Mouse (Mus musculus) heart, postnatal 10 days (tissue): ENCODE results near the gene Gng12. TPM values are rescaled to one million over a fixed set of nuclear protein-coding genes. Genes with fewer than 3 reads are reported as not detected.
A peak's percentile ranks its signal among the peaks of the same experiment; 100 is the strongest.

Experiments
- DNase-seq, 2 experiments: peaks; one replicate each; pipeline ENCODE4 v3.0.0; 2021
- intact Hi-C: fragments of 180-260 bp; cut with DNase I; formaldehyde crosslinking; loops from one replicate; pipeline ENCODE4 v1.15.1; 2025
- total RNA-seq, 2 experiments: library from RNA; stranded (reverse); gene quantifications; 2 replicates each; pipeline ENCODE4 v1.2.3; 2021

Gene Gng12
- total RNA-seq, 2 experiments from 2014 or later: 63.9 to 66.8 TPM

- intact Hi-C loops: no loop called here
Observed at GRCm38 (mm10) chr6:67046937-67047336, 150.7 kb downstream of the Gng12 start.

DNA sequence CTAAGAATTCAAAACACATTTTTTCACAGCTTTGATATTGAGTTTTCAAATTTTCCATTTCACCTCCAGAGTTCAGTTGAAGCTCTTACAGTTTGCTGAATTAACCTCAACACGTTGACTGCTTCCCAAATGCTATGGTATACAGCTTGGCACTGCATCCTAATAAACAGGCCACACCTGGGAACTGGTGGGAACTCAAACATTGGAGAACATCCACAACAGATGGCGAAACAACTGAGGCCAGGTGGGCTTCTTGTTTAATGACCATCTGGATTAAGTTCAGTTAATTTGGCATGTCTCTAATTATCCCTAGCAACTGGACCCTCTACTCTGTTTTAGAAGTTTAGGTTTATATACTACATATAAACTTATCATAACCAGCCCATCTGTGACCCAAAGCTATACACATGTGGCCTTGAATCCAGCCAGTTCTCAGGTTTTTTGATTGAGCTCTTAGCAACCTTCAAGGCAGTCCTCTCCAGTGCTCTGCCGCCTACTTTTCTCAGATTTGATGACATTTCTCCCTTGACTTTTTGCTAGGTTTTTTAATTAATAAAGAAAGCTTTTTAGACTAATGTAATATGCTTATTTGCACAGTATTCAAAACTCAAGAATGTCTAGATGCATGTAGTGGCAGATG lies 152.0 kb downstream of the Gng12 start:
- no peak for DNase-seq
- intact Hi-C loops: no loop called here

More at GRCm38 (mm10) chr6:67046937-67047336, 150.7 kb downstream of the Gng12 start:
- no peak for DNase-seq

- no peak for DNase-seq
- intact Hi-C loops: no loop called here
Observed at GRCm38 (mm10) chr6:67048880-67049694, 152.9 kb downstream of the Gng12 start.

DNA sequence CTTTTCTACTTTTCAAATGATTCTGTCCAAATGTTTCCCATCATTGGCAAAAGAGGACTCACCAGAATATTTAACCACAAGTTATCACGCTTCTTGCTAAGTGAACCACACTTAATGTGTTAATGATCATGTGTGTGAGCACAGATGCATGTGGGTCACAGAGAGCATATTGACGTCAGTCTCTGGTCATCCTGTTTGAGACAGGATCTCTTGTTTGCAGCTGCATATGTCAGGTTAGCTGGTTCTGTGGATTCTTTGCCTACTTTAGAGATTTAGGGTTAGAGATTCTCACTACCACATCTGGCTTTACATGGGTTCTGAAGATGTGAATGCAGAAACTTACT lies 153.5 kb downstream of the Gng12 start:
- DNase-seq: no peak
- intact Hi-C loops: no loop called here

- DNase-seq: no peak
- intact Hi-C loops: no loop called here
Observed at GRCm38 (mm10) chr6:67050063-67050462, 153.9 kb downstream of the Gng12 start.

DNA sequence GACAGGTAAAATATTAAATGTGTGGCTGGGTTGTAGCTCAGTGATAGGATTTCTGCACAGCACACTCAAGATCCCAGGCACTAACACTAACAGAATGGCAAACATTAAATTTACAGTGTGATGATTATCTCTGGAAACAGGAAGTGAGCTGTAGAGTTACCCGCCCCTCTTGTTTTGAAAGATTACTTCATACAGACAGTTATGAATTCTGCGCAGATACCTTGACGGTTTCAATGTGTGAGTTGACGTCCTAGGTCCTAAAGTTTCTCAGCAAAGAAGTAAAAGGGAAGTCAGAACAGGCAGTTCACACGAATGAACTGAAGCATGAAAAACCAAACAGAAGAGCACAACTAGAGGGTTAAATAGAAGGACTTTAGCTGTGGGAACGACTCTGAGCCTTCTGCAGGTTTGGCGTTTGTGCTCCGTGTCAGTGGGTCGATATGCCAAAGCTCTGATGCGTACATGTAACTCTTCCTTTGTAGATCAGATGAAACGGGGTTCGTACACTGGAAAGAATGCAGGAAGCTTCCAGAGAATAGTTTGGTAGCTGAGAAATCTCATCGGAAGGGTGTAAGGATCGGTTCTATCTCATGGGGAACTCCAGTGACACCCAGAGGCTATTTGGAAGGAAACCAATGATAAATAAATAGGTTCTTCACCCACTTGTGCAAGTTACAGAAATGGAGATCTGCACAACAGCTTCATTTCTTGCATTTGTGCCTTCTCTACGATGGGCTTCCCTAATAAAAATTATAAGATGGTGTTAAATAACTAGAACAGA lies 160.1 kb downstream of the Gng12 start:
- intact Hi-C loops: no loop called here
- DNase-seq: no peak

DNA sequence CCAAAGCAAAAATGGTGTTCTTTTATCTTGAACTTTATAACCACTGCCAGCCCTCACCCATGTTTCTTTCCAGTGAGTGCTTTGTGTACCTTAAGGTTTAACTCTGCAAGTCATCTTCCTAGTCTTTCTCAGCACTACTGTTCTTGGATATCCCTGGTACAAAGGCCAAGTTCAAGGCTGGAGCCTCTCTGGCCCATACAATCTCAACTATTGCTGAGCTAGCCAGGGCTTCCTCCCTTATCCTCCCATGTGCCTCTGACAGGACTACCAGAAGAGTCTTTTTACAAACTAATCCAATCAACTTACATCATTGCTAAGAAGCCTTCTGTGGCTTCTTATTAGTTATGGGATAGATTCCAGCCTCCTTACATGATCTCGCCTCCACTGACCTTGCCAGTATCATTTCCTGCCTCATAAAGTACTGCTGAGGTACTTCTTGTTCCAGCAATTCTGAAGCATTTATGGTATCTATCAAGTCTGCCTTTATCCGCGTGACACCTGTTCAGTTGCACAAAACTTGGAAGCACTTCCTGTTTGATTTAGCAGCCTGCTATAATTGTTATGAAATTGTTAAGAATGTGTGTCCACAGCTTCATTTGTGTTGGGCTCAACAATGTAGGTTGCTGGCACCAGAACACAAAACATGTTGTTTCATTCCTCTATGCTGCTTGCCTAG lies 160.8 kb downstream of the Gng12 start:
- no peak for DNase-seq
- intact Hi-C loops: no loop called here

GRCm38 (mm10) chr6:67057574-67057973 lies 161.4 kb downstream of the Gng12 start:
- intact Hi-C loops: no loop called here
- no peak for DNase-seq

DNA sequence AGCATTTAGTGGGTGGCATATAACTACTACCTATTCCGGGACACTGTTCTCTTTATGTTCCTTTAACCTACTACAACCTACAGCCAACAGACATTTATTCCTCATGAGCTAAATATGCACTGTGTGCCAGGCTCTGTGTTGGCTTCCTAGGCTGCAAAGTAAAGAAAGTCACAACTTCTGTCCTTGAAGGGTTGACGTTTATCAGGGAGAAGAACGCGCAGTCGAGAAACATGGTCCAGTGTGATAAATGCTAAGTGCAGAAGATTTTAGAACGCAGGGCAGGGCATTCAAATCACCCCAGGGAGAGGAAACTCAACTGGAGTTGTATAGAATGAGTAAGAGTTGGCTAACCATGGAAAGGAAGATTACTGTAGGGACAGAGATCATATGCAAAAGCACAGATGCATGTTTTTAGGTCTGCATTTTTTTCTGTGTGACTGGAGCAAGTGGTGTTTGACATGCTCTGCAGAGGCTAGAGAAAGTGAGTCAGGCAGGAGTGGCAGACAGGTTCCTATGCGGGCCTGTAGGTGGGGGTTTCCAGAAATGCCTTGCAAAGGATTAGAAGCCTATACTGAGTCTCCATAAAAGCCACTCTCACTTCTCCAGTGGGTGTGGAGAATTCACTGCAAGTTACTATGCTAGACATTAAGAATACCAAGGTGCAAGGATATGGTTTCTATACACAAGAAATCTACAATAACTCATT lies 161.9 kb downstream of the Gng12 start:
- DNase-seq: no peak
- intact Hi-C loops: no loop called here

DNA sequence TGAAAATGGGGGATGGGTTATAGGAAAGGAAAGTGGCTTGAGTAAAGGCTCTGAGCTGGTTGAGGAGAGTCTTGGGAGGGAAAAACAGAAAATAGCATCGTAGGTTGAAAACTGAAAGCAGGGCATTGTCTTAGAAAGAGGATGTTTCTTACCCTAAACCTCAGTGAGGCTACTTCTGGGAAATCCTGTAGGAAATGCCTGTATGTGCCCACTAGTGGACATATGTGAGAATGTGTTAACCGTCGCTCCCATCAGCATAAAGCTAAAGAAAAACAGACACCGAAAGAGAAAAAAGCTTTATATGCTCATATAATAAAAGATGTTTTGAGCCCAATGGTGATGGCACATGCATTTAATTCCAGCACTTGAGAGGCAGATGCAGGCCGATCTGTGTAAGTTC lies 163.9 kb downstream of the Gng12 start:
- intact Hi-C loops: no loop called here
- no peak for DNase-seq

DNA sequence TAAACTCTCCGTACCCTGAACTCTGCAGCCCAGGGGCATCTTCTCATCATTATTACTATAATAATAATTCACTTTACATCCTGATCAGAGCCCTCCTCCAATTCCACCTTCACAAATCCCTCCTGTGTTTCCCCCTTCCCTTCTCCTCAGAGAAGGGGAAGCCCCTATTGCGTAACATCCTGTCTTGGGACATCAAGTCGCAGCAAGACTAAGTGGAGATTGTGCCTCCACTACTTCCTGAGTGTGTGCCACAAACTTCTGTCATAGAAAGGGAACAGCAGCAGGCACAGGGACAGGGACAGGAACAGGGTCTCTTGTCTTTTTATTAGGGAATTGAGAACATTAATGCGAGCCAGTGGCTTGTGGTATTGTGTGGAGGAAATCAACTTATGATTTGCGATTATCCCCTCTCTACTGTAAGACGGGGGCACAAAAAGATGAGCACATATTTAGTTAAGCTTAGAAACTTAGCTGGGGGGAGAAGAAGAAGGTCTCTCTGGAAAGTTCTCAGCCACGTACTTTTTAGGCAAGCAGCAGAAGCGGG lies 173.1 kb downstream of the Gng12 start:
- peak in 1 of 2 experiments; percentile 24 for DNase-seq
- intact Hi-C loops: no loop called here

- intact Hi-C loops: no loop called here
- DNase-seq: peak; percentile 23 to 38
Observed at GRCm38 (mm10) chr6:67069800-67070315, 173.7 kb downstream of the Gng12 start.

Other genes starting within 250 kb of the Gng12 start
- gene Vmn1r35, start 210.5 kb upstream of the Gng12 start, total RNA-seq: not detected
- gene Vmn1r36, start 177.2 kb upstream of the Gng12 start, total RNA-seq: not detected
- gene Vmn1r37, start 167.0 kb upstream of the Gng12 start, total RNA-seq: not detected
- not detected for gene Vmn1r38, start 113.8 kb upstream of the Gng12 start, total RNA-seq
- not detected for gene Vmn1r39, start 85.8 kb upstream of the Gng12 start, total RNA-seq
- gene Gadd45a, start 141.1 kb downstream of the Gng12 start, total RNA-seq: 10 to 100 TPM; 16.8 to 19.3 TPM